Mouse (Mus musculus) adrenal gland (tissue): ENCODE data around the gene Nphs2.
"Not testable (repeated sequence)": the region's sequence is repeated elsewhere in the genome, so short reads cannot be mapped to it uniquely, and the experiment has no call there.

Source experiments
- intact Hi-C: fragments of 180-260 bp; cut with DNase I; formaldehyde crosslinking; loops from one replicate; pipeline ENCODE4 v1.15.1; 2025
- long read RNA-seq, 2 experiments: library from polyadenylated mRNA; unstranded; transcript quantifications; one replicate each; pipeline ENCODE4 v2.0.0; 2020; ENCODE audit warnings: borderline replicate concordance in 1 of 2; ENCODE audit not compliant: insufficient replicate concordance in 1 of 2

Gene Nphs2
- long read RNA-seq, experiment 1, result 0 reads
- long read RNA-seq, experiment 2, result 0 reads

- intact Hi-C loops, result no loop called here
These were observed at the start of gene Nphs2 for GRCm38 (mm10) chr1:156310630-156311029. Gene Nphs2 (plus strand): TSS chr1:156310727.

DNA sequence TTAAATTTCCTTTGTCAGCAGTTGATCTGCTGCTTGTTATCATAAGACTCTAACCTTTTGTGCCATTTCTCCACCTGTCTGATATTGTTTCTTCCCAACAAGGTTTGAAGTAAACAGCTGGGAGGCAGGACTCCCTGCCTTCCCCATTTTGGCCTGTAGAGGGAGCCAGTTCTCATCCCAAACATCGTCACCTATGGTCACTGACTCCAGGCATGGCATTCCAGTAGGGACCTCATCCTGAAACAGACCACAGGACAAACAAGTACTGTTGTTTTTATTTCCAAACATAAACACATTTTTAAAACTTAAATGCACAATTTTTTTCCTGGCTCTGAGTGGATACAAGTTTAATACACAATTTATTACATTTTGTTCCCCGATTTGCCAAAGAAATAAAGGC lies 47.2 kb upstream of the Nphs2 start:
- intact Hi-C loops, result loop anchor here (2.0 to 10.0 kb wide), 2 partner anchors 151 to 277 kb away; no protein-coding TSS in a partner anchor

DNA sequence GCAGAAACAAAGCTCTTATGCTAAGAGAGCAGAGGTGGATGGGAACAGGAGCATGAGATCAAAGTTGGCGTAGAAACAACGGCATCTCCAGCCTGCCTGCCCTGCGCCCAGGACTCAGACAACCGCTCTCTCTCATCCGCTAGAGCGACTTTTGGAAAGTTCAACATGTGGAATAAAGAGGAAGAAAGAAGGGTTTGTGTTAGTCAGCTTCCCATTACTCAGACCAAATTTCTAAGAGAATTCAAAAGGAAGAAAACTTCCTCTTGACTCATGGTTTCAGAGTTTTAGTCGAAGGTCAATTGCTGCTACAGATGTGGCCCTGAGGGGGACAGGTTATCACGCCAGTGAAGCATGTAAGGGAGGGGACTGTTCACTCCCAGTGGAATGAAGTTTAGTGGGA lies 46.6 kb upstream of the Nphs2 start:
- intact Hi-C loops, result loop anchor here (2.0 to 10.0 kb wide), 2 partner anchors 151 to 277 kb away; no protein-coding TSS in a partner anchor

DNA sequence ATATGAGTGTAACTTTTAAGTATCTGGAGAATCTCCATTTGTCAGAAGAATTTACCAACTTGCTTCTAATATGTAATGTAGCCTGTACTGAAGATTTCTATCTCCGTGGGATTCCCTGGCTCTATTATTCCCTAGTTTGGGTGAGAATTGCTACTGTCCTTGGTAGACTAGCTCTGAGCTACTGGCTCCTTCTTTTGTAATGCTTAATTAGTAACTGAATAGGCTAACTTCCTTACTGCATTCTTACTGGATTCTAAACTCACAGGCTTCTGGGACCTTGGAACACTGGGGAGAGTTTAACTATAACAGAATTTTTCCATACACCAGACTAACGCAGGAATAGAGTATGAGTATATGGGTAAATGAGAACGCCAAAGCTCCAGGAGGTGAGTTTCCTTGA lies 42.0 kb upstream of the Nphs2 start:
- intact Hi-C loops, result loop anchor here (10.0 kb wide), 1 partner anchor 146 kb away; no protein-coding TSS in a partner anchor

DNA sequence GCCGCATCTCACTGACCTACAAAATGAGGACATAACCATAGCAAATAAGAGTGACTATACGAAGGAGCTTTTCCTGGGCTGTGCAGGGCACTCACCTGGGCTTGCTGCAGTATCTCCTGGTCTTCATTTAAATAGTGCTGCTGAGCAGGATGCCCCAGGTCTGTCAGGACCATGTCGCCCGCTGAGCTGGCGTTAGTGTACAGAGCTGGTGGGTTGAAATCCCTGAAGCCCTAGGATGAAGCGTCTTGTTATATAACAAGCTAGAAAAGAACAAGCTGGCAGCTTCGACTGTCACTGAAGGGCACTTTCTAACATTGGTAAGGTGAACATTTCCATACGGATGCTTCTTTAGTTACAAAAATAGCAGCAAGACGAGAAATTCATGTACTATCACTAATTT lies 40.1 kb upstream of the Nphs2 start:
- intact Hi-C loops, result no loop called here

DNA sequence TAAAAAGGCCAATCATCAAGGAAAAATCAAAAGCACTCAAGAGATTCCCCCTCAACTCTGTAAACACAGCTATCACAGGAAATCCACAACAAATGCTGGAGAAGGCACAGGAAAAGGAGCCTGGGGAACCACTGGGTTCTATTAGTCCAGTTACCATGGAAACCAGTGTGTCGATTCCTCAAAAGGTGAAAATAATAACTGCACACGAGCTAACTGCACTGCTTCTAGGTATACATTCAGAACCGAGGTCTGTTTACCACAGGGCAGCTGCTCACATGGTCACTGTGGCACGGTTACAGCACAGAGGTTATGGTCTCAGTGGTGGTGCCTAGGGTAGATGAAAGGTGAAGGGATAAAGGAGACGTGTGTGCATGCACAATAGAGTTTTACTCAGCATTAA lies 38.9 kb upstream of the Nphs2 start:
- intact Hi-C loops, result no loop called here

- intact Hi-C loops, result no loop called here
These were observed 36.9 kb upstream of the Nphs2 start for GRCm38 (mm10) chr1:156273647-156274046.

GRCm38 (mm10) chr1:156280131-156280530 lies 30.4 kb upstream of the Nphs2 start:
- intact Hi-C loops, result no loop called here

DNA sequence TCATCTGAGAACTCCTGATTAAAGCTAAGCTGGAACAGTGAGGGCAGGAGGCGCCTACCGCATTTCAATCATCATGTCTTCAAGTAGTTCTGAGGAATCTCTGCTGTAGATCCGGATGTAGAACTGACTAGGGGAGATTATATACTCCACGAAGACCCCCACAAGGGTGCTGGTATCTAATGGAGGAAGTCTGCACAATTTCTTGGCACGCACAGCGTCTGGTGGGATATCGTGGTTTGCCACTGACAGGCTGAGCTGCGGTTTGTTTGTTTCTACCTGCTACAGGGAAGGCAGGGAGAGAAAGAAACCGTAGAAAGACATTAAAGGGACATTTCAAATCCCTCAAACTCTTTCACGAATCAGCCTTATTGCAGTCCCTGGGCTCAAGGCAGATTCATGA lies 26.3 kb upstream of the Nphs2 start:
- intact Hi-C loops, result no loop called here

GRCm38 (mm10) chr1:156284851-156285540 lies 25.5 kb upstream of the Nphs2 start:
- intact Hi-C loops, result no loop called here

DNA sequence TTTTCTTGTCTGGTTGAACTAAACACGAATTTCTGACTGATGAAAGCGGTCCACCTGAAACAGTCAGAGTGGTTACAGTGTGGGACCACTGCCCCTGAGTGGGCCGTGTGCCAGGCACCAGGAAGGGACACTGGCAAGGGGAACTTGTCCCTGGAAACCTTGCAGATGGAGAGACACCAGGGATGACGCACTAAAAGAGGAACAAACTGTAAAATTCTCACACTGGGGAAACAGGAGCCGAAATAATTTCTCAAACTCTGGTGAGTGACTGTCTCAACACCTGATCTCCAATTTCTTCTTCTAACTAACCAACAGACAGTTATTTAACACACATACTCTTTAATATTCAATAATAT lies 25.0 kb upstream of the Nphs2 start:
- intact Hi-C loops, result no loop called here

DNA sequence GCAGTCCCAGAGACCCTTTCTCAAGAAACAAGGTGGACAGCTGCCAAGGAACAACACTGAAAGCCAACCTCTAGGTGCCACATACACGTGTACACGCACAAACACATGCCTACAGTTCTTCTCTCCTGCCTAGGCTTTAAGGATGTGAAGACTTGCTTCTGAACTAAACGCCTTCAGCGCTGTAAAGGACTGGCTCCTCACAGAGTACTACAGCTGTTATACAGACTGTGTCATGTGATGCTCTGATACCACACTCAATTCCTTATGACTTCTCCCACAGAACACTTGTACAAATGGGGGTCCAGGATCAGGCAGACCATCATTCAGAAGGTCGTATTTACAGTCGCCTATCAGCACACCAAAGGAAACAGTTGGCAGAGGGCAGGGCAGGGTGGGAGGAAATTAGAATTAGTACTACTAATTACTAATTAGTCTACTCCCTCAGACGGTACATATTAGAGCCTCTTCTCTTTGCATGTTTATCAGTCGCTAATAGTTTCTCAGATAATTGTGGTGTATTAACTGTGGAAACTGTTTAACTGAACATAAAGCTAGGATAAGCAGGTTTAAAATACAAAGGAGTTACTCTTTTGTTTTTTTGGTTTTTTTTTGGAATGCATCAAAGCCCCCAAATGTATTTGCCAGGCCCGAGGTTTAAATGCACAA lies 21.8 kb upstream of the Nphs2 start:
- intact Hi-C loops, result no loop called here

DNA sequence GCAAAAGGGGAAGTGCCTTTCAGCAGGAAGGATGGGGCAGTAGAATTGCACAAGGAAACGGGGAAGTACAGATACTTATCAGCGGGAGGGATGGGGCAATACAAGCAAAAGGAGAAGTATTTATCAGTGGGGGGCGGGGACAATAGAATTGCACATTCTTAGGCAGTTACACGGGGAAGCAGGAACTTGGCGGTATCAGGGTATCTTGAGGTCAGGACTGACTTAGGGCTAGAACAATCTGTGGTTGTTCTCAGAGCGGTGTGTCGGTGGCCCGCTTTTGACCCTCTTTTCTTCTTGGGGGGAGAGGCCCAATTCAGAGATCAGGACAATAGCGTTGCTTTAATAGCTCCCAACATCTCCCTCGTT lies 21.3 kb upstream of the Nphs2 start:
- intact Hi-C loops, result not testable (repeated sequence)

DNA sequence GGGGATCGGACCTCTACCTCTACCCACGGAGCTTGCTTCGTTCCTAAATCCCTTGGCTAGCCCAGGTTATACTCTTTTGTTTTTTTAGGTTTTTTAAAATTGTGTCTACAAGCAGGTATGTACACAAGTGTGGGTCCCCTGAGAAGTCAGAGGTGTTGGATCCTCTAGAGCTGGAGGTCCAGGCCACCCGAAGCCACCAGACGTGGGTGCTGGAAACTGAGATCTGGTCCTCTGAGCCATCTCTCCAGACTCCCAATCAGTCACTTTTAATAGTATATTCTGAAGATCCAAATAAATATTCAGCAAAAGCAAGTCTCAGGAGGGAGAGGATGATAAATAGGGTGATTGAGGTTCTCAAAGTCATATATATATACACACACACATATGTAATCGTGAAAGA lies 20.5 kb upstream of the Nphs2 start:
- intact Hi-C loops, result no loop called here

DNA sequence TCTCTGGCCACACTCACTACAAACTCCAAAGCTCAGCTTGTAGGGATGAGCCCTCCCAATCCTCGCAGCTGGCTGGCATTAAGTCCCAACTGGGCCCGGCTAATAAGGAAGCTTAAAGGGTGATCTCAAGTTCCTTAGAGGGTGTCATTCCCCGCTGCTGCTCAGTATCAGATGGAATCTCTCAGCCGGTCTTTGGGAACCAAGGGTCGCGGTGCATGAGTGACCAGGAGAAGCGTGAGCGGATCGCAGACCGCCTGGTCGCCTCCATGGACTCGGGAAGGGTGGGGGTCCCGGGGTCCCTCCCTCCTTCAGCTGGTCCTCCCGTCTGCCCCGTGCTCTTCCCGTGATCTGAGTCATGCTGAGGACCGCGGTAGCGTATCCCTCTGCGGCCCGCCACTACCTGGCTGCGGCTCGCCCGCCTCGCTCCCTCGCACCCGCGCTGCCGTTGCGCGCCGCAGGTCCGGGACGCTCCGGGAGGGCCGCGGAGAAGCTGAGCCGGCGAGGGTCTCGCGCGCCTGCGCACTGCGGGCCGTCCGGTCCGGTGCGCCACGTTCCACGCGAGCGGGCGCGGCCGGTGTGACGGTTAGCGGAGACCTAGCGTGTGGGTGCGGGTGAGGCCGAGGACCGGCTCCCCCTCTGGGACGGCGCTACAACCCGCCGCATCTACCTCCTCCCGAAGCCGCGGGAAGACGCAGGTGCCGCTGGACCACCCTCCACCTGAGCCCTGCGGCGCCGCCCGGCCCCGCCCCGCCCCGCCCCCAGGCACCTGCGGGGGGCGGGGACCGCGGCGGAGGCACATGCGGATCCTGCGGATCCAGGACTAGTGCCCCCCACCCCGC lies 7.4 kb upstream of the Nphs2 start, which contains the start of gene Tdrd5:
Gene Tdrd5 (minus strand): TSS at position 754 of the 839 bp plus-strand sequence.
- intact Hi-C loops, result no loop called here

DNA sequence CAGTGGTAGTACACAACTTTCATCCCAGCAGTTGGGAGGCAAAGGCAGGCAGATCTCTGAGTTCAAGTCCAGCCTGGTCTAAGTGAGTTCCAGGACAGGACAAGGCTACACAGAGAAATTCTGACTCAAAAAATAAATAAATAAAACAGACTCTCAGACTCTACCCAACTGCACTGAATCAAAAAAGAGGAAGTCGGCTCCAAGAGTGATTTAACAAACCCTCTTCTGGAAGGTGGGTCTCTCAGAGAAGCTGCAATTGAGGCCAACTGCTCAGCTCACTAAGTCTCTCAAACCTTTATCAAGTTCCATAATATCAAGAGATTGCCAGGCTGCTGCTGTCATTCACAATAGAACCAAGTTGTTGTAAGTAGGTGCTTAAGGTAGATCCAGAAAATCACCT lies 1.9 kb upstream of the Nphs2 start:
- intact Hi-C loops, result no loop called here

GRCm38 (mm10) chr1:156323126-156323525 lies 12.6 kb downstream of the Nphs2 start:
- intact Hi-C loops, result no loop called here

- intact Hi-C loops, result no loop called here
These were observed 30.3 kb downstream of the Nphs2 start for GRCm38 (mm10) chr1:156340847-156341246.

GRCm38 (mm10) chr1:156344433-156344832 lies 33.9 kb downstream of the Nphs2 start:
- intact Hi-C loops, result no loop called here

DNA sequence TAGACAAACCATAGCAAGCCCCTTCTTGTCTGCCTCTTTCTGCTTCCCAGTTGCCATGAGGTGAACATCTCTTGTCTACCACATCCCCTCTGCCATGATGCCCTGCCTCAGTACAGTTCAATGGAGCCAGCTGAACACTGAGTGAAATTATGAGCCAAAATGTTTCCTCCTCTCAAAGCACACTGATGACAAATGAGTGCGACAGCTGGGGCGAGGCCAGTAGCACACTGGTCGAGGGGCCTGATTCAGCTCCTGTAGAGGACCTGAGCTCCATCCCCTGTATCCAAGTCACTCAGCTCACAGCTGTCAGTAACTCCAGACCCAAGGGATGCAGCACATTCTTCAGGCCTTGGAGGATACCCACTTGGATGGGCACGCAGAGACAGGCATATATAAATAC lies 35.1 kb downstream of the Nphs2 start:
- intact Hi-C loops, result no loop called here

- intact Hi-C loops, result no loop called here
These were observed 38.5 kb downstream of the Nphs2 start for GRCm38 (mm10) chr1:156349031-156349430.

DNA sequence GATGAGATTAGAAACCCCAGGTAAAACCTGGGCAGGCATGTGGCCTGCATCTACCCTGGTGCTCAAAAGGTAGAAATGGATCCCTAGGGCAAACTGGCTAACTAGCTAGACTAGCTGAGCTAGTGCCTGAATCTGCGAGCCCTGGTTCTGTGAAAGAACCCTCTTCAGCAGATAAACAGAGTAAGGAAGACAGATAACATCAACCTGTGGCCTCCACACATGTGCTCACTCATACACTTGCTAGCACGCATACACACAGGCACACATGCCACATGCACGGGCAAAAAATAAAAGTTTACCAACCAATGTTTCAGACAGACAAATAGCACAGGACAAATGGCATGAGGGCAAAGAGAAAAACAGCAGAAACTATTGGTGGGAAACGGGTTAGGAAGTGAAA lies 39.9 kb downstream of the Nphs2 start:
- intact Hi-C loops, result no loop called here
